Comparison of ENCODE assay signal across 12 mouse cellular contexts in genomic region chr4:120870262-120870748, GRCm38 (mm10). TPM values are rescaled to one million over a fixed set of nuclear protein-coding genes. Genes with fewer than 3 reads are reported as not detected.
A peak's percentile ranks its signal among the peaks of the same experiment; 100 is the strongest.
DNase-seq lines count a peak whose midpoint lies in the region; ATAC-seq and TF ChIP-seq lines count a peak whose summit lies in the region.
"Had no signal": no experiment of that assay in that cellular context is flagged by ENCODE, and none has a peak within 500 bp of the region (broad histone marks: within the 10 kb centered on the region; RNA-seq: fewer than 3 reads in every experiment).

No protein-coding gene starts in this region.

- peak overlapping the region; percentile 74; the same call in 1 of the 2 replicates for H3K27ac ChIP-seq in left cerebral cortex, adult 2 months
- no peak overlapping the region for H3K27ac ChIP-seq in forebrain, embryonic 16.5 days (ENCODE audit: low read length)
- H3K27ac ChIP-seq in midbrain, embryonic 10.5 days (replicated peaks), result peak overlapping the region; percentile 55
- H3K27ac ChIP-seq: intestine, embryonic 15.5 days had no signal

- H3K4me1 ChIP-seq in forebrain, embryonic 16.5 days (replicated peaks; ENCODE audit: control insufficient read depth, insufficient read depth, low read length), result peaks cover 12% of the 10 kb centered on the region
- peaks cover 24% of the 10 kb centered on the region for H3K4me1 ChIP-seq in midbrain, embryonic 10.5 days
- H3K4me1 ChIP-seq: intestine, embryonic 15.5 days had no signal

- H3K4me3 ChIP-seq in left cerebral cortex, adult 2 months, result no peak overlapping the region
- no peak overlapping the region for H3K4me3 ChIP-seq in forebrain, embryonic 16.5 days (replicated peaks; ENCODE audit: low read length)
- no peak overlapping the region for H3K4me3 ChIP-seq in midbrain, embryonic 10.5 days
- H3K4me3 ChIP-seq: intestine, embryonic 15.5 days had no signal

- no peaks in the 10 kb centered on the region for H3K27me3 ChIP-seq in forebrain, embryonic 16.5 days (replicated peaks; ENCODE audit: control insufficient read depth, insufficient read depth, low read length)
- no peaks in the 10 kb centered on the region for H3K27me3 ChIP-seq in midbrain, embryonic 10.5 days (ENCODE audit: low read depth, poor library complexity, severe bottlenecking)
- H3K27me3 ChIP-seq: intestine, embryonic 15.5 days had no signal

- ATAC-seq in forebrain, embryonic 16.5 days, result peak; percentile 64
- ATAC-seq: intestine, embryonic 15.5 days; Patski had no signal

- H3K4me2 ChIP-seq in forebrain, embryonic 16.5 days (ENCODE audit: low read length), result no peak overlapping the region
- H3K4me2 ChIP-seq: intestine, embryonic 15.5 days had no signal

- no peak for TF ChIP-seq CTCF in left cerebral cortex, adult 2 months (IDR thresholded peaks at IDR 0.05)

- 30% methylated on average over 7 of the region's 7 CpGs for WGBS in forebrain, embryonic 16.5 days
- WGBS in midbrain, embryonic 10.5 days, result 64% methylated on average over 7 of the region's 7 CpGs

- no peaks in the 10 kb centered on the region for H3K36me3 ChIP-seq in forebrain, embryonic 16.5 days (ENCODE audit: control insufficient read depth, insufficient read depth)
- no peaks in the 10 kb centered on the region for H3K36me3 ChIP-seq in midbrain, embryonic 10.5 days
- H3K36me3 ChIP-seq: intestine, embryonic 15.5 days had no signal

- DNase-seq in left cerebral cortex, adult 2 months (ENCODE audit: extremely low spot score in 1 of 2, low spot score in 2 of 2), result no peak
- DNase-seq in left cerebral cortex, adult 9 months (ENCODE audit: low spot score in 2 of 2), result no peak
- DNase-seq in midbrain, embryonic 10.5 days (ENCODE audit: low spot score), result no peak
- peak; percentile 67 for DNase-seq in retina, embryonic 14.5 days (ENCODE audit: low spot score)
- no peak for DNase-seq in kidney, postnatal 36 days
- no peak for DNase-seq in adrenal gland, postnatal 10 days
- DNase-seq: adrenal gland, postnatal 14 days; gastrocnemius, postnatal 25 days; thymus, postnatal 4 days had no signal

- no peaks in the 10 kb centered on the region for H3K9me3 ChIP-seq in forebrain, embryonic 16.5 days (ENCODE audit: control insufficient read depth, low read length)
- H3K9me3 ChIP-seq in midbrain, embryonic 10.5 days (replicated peaks), result no peaks in the 10 kb centered on the region
- H3K9me3 ChIP-seq: intestine, embryonic 15.5 days had no signal

- H3K9ac ChIP-seq in forebrain, embryonic 16.5 days (replicated peaks; ENCODE audit: low read depth, low read length), result no peak overlapping the region
- H3K9ac ChIP-seq: intestine, embryonic 15.5 days had no signal

- intact Hi-C loops in left cerebral cortex, adult 2 months (cut with DNase I), result no loop called here

RNA-seq across cellular contexts. Expression of gene Rims3, which starts 15.7 kb away (rescaled TPM):
- total RNA-seq in left cerebral cortex, adult 2 months (2021), result 100 to 1,000 TPM; 175 to 181 TPM
- polyA plus RNA-seq in forebrain, embryonic 16.5 days (2015; fragmentation: Nextera tagmentation; extraction: Ambion mirVana), result 9.6 and 14.1 TPM in 2 replicates
- polyA plus RNA-seq in midbrain, embryonic 10.5 days (2016; fragmentation: Nextera tagmentation; extraction: Ambion mirVana), result 3.8 and 5.4 TPM in 2 replicates
- 1 to 10 TPM; 6.2 to 6.5 TPM for total RNA-seq in adrenal gland, postnatal 10 days (2021)
- polyA plus RNA-seq: Patski had no signal

RNA-seq across cellular contexts. Expression of gene Nfyc, which starts 38.9 kb away (rescaled TPM):
- 10 to 100 TPM; 49.9 to 53.7 TPM for total RNA-seq in left cerebral cortex, adult 2 months (2021)
- 96.5 and 107 TPM in 2 replicates for polyA plus RNA-seq in forebrain, embryonic 16.5 days (2015; fragmentation: Nextera tagmentation; extraction: Ambion mirVana)
- 123 and 127 TPM in 2 replicates for polyA plus RNA-seq in midbrain, embryonic 10.5 days (2016; fragmentation: Nextera tagmentation; extraction: Ambion mirVana)
- total RNA-seq in adrenal gland, postnatal 10 days (2021), result 10 to 100 TPM; 44.4 to 70.7 TPM

RNA-seq across cellular contexts. Expression of gene Exo5, which starts 54.5 kb away (rescaled TPM):
- 10 to 100 TPM; 11.5 to 14.7 TPM for total RNA-seq in left cerebral cortex, adult 2 months (2021)
- 44.6 and 44.9 TPM in 2 replicates for polyA plus RNA-seq in forebrain, embryonic 16.5 days (2015; fragmentation: Nextera tagmentation; extraction: Ambion mirVana)
- 36.6 and 39.0 TPM in 2 replicates for polyA plus RNA-seq in midbrain, embryonic 10.5 days (2016; fragmentation: Nextera tagmentation; extraction: Ambion mirVana)
- total RNA-seq in adrenal gland, postnatal 10 days (2021), result 10 to 100 TPM in 1 of 2 experiments, 1 to 10 TPM in 1; 9.7 to 13.4 TPM

Comparison
In these comparisons a context has a peak if more than half of its experiments do, and no peak if none do; other contexts are left out.
1. RNA of gene Rims3, which starts 15.7 kb away (total RNA-seq): 175 to 181 TPM in left cerebral cortex, adult 2 months; 6.2 to 6.5 TPM in adrenal gland, postnatal 10 days; every median in the first group is over 10 times any median in the second.